Mouse (Mus musculus): ENCODE data around the gene Galnt17. TPM values are rescaled to one million over a fixed set of nuclear protein-coding genes. Genes with fewer than 3 reads are reported as not detected.

Galnt17 gene
- polyA plus RNA-seq, 1 experiment from 2014 or later: 1.5 TPM

DNA sequence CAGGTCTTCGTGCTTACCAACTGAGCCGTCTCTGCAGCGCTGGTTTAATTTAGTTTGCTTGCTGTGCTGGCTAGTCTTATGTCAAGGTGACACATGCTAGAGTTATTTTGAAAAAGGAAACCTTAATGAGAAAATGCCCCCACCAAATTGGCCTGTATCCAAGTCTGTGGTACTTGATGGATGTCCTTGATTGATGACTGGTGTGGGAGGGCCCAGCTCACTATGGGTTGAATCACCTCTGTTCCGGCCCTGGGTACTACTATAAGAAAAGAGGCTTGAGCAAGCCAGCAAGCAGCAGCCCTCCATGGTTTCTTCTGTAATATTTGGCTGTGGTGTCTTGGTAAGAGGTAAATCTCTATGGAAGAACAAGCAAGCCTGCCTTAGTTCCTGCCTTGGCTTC, 165.7 kb downstream of the Galnt17 start:
- Histone ChIP-seq H3K4me3 (ENCODE audit: low read depth, low read length) (no peak overlapping the region), H3K36me3 (ENCODE audit: control insufficient read depth, insufficient read depth, low read length) (no peaks in the 10 kb centered on the region), H3K27ac (ENCODE audit: low read depth, low read length) (no peak overlapping the region), H3K9ac (ENCODE audit: low read length) (no peak overlapping the region), H3K27me3 (ENCODE audit: control insufficient read depth, insufficient read depth, low read length) (no peaks in the 10 kb centered on the region), H3K9me3 (ENCODE audit: control insufficient read depth, low read length) (no peaks in the 10 kb centered on the region), H3K4me1 (ENCODE audit: control insufficient read depth, insufficient read depth, low read length) (no peaks in the 10 kb centered on the region), H3K4me2 (ENCODE audit: low read depth) (no peak overlapping the region)
- whole genome bisulfite sequencing: 62% methylated on average over 4 of the region's 4 CpGs
- DNase-seq (ENCODE audit: low spot score) (peak; percentile 14), ATAC-seq (ENCODE audit: insufficient read depth, low FRiP score, low TSS enrichment) (no peak)

DNA sequence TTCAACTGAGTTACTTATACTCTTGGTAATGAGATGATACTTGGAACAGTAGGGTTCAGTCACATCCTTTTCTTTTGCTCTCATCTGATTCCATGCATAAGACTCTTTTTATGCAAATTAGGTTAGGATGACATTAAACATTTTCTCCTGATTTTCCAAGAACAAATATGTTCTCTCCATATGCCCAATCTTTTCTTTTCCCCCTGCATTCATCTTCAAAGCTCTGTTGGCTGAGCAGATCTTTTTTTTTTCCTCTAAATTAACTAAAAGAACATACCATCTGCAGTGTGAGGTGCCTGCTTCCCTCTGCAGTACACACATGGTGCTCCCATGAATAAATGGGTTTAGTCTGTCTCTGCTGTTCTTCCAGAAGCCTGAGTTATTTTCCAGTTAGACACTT, 173.5 kb downstream of the Galnt17 start:
- Histone ChIP-seq H3K4me3 (ENCODE audit: low read depth, low read length) (no peak overlapping the region), H3K27me3 (ENCODE audit: control insufficient read depth, insufficient read depth, low read length) (no peaks in the 10 kb centered on the region), H3K4me2 (ENCODE audit: low read depth) (no peak overlapping the region), H3K9me3 (ENCODE audit: control insufficient read depth, low read length) (no peaks in the 10 kb centered on the region), H3K4me1 (ENCODE audit: control insufficient read depth, insufficient read depth, low read length) (no peaks in the 10 kb centered on the region), H3K27ac (ENCODE audit: low read depth, low read length) (no peak overlapping the region), H3K9ac (ENCODE audit: low read length) (no peak overlapping the region), H3K36me3 (ENCODE audit: control insufficient read depth, insufficient read depth, low read length) (no peaks in the 10 kb centered on the region)
- ATAC-seq (ENCODE audit: insufficient read depth, low FRiP score, low TSS enrichment) (no peak), DNase-seq (ENCODE audit: low spot score) (no peak)

DNA sequence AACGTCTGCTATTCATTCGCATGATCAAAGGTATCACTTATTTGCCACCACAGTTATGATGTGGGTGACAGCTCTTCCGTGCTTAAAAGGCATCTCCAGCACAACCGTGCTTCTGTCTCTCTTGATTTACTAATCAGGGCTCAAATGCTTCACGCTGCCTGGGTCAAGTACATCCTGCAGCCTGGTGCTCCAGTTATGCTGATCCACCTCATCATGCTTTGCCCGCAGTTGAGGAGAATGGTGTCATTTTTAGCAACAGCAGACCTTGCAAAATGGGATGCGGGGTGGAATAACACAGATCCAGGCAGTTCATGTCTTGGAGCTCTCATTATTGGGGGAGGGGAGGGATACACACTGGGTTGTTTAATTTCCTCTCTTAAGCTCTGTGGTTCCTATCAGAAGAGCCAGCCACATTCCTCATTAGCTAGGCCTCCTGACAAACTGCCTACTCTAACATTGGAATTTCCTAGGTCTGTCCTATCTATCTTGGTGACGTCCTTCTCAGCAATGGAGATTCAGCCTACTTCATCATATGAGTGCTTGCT, 187.9 kb downstream of the Galnt17 start:
- Histone ChIP-seq H3K4me3 (ENCODE audit: low read depth, low read length) (no peak overlapping the region), H3K9ac (ENCODE audit: low read length) (no peak overlapping the region), H3K36me3 (ENCODE audit: control insufficient read depth, insufficient read depth, low read length) (no peaks in the 10 kb centered on the region), H3K4me1 (ENCODE audit: control insufficient read depth, insufficient read depth, low read length) (no peaks in the 10 kb centered on the region), H3K9me3 (ENCODE audit: control insufficient read depth, low read length) (no peaks in the 10 kb centered on the region), H3K4me2 (ENCODE audit: low read depth) (no peak overlapping the region), H3K27me3 (ENCODE audit: control insufficient read depth, insufficient read depth, low read length) (no peaks in the 10 kb centered on the region), H3K27ac (ENCODE audit: low read depth, low read length) (no peak overlapping the region)
- 84% methylated on average over 8 of the region's 8 CpGs for WGBS
- ATAC-seq (ENCODE audit: insufficient read depth, low FRiP score, low TSS enrichment): no peak
- no peak for DNase-seq (ENCODE audit: low spot score)

DNA sequence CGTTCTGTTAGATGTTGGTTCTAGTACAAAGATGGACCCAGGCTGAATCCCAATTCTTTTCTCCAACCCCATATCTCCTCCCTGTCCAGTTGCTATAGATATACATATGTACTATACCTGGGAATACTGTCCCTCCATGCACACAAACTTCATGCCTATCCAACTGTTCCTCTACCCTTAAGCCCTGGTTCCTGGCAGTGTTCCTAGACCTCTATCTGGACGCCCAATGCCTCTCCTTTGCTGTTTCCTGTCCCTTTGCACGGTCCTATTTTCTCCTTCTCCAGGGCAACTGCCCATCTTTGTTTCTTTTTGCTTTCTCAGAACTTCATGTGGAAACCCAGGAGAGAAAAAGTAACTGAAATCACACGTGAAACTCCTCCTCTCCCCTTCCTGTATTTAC, 188.4 kb downstream of the Galnt17 start:
- H3K27ac ChIP-seq (ENCODE audit: low read depth, low read length): no peak overlapping the region
- H3K4me2 ChIP-seq (ENCODE audit: low read depth): no peak overlapping the region
- H3K9me3 ChIP-seq (ENCODE audit: control insufficient read depth, low read length): no peaks in the 10 kb centered on the region
- H3K4me1 ChIP-seq (ENCODE audit: control insufficient read depth, insufficient read depth, low read length): no peaks in the 10 kb centered on the region
- H3K4me3 ChIP-seq (ENCODE audit: low read depth, low read length): no peak overlapping the region
- DNase-seq (ENCODE audit: low spot score): no peak
- H3K9ac ChIP-seq (ENCODE audit: low read length): no peak overlapping the region
- H3K27me3 ChIP-seq (ENCODE audit: control insufficient read depth, insufficient read depth, low read length): no peaks in the 10 kb centered on the region
- no peak for ATAC-seq (ENCODE audit: insufficient read depth, low FRiP score, low TSS enrichment)
- 85% methylated on average over 4 of the region's 4 CpGs for WGBS
- no peaks in the 10 kb centered on the region for H3K36me3 ChIP-seq (ENCODE audit: control insufficient read depth, insufficient read depth, low read length)

DNA sequence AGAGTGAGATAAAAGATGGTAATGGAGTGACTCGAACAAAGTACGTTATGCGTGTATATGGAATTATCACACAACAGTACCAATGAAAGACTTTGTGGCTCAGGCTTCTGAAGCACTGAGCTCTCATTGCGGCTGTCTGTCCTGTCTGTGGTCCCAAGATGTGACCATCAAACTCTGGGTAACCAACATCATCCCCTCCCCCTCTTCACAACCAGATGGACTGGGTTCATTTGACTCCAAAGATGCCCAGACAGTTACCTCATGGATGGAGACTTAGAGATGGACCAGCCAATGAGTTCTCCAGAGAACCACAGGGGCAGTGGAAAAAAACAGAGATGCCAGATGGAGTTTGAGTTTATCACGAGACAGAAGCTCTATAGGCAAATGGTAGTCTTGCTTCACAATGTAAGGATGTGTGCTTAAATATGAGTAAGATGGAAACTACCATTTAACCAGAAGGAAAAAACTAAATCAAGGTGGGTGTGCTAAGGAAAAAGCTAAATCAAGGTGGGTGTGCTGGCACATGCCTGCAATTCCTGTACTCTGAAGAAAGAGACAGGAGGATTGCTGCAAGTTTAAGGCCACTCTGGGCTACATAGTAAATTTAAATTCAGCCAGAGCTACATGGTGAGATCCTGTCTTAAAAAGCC, 190.8 kb downstream of the Galnt17 start:
- no peak overlapping the region for H3K4me3 ChIP-seq (ENCODE audit: low read depth, low read length)
- no peaks in the 10 kb centered on the region for H3K9me3 ChIP-seq (ENCODE audit: control insufficient read depth, low read length)
- H3K27ac ChIP-seq (ENCODE audit: low read depth, low read length): no peak overlapping the region
- DNase-seq (ENCODE audit: low spot score): no peak
- no peaks in the 10 kb centered on the region for H3K4me1 ChIP-seq (ENCODE audit: control insufficient read depth, insufficient read depth, low read length)
- no peak overlapping the region for H3K9ac ChIP-seq (ENCODE audit: low read length)
- WGBS: 92% methylated on average over 5 of the region's 5 CpGs
- ATAC-seq (ENCODE audit: insufficient read depth, low FRiP score, low TSS enrichment): no peak
- no peaks in the 10 kb centered on the region for H3K27me3 ChIP-seq (ENCODE audit: control insufficient read depth, insufficient read depth, low read length)
- H3K36me3 ChIP-seq (ENCODE audit: control insufficient read depth, insufficient read depth, low read length): no peaks in the 10 kb centered on the region
- H3K4me2 ChIP-seq (ENCODE audit: low read depth): no peak overlapping the region

DNA sequence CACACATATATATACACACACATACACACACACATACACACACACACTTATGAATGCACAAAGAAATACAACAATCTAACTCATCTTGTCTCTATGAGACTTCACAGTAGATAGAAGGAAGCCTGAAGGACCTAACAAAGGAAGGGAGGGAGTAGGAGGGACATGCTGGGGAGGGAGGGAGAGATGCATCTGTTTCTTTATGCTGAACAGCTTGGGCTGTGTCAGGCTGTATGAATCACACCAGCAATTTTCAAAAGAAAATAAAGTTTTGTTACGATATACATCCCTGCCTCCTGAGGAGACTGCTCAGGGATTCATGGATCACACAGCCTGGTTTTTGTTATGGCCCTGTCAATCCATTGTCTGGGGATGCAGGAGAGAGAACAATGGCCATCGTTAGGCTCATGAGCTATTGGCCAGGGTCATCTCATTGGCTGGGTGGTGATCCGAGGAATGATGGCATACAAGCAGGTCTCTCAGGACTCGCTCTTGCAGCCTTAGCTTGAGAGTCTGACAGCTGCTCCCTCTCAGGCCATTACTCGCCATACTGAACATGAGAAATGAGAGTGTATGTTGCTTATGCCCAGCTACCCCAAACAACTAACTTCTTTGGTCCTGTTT, 194.3 kb downstream of the Galnt17 start:
- Histone ChIP-seq H3K4me3 (ENCODE audit: low read depth, low read length) (no peak overlapping the region), H3K9me3 (ENCODE audit: control insufficient read depth, low read length) (no peaks in the 10 kb centered on the region), H3K36me3 (ENCODE audit: control insufficient read depth, insufficient read depth, low read length) (no peaks in the 10 kb centered on the region), H3K27ac (ENCODE audit: low read depth, low read length) (no peak overlapping the region), H3K4me1 (ENCODE audit: control insufficient read depth, insufficient read depth, low read length) (no peaks in the 10 kb centered on the region), H3K4me2 (ENCODE audit: low read depth) (no peak overlapping the region), H3K27me3 (ENCODE audit: control insufficient read depth, insufficient read depth, low read length) (no peaks in the 10 kb centered on the region), H3K9ac (ENCODE audit: low read length) (no peak overlapping the region)
- ATAC-seq (ENCODE audit: insufficient read depth, low FRiP score, low TSS enrichment): no peak
- WGBS: 42% methylated on average over 5 of the region's 5 CpGs
- peak; percentile 39 for DNase-seq (ENCODE audit: low spot score)

DNA sequence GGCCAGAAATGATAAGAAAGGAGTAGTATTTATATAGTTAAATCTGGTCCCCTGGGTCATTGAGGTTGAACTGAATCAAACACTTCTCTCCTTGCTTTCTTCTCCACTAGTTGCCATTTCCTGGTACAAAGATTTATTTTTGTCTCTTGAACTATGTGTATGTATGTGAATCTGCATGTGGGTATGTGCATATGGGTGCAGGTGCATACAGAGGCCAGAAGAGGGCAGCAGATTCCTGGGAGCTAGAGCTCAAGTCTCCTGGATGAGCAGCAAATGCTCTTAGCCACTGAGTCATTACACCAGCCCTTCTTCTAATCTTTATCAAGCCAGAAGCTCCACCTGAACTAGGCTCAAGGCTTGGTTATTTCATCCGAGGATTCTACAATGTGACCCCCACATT, 201.1 kb downstream of the Galnt17 start:
- DNase-seq (ENCODE audit: low spot score) (no peak), ATAC-seq (ENCODE audit: insufficient read depth, low FRiP score, low TSS enrichment) (no peak)
- Histone ChIP-seq H3K4me3 (ENCODE audit: low read depth, low read length) (no peak overlapping the region), H3K4me2 (ENCODE audit: low read depth) (no peak overlapping the region), H3K4me1 (ENCODE audit: control insufficient read depth, insufficient read depth, low read length) (no peaks in the 10 kb centered on the region), H3K9ac (ENCODE audit: low read length) (no peak overlapping the region), H3K9me3 (ENCODE audit: control insufficient read depth, low read length) (no peaks in the 10 kb centered on the region), H3K27ac (ENCODE audit: low read depth, low read length) (no peak overlapping the region), H3K36me3 (ENCODE audit: control insufficient read depth, insufficient read depth, low read length) (no peaks in the 10 kb centered on the region), H3K27me3 (ENCODE audit: control insufficient read depth, insufficient read depth, low read length) (no peaks in the 10 kb centered on the region)
- WGBS: 97% methylated on average over 1 of the region's 1 CpGs

DNA sequence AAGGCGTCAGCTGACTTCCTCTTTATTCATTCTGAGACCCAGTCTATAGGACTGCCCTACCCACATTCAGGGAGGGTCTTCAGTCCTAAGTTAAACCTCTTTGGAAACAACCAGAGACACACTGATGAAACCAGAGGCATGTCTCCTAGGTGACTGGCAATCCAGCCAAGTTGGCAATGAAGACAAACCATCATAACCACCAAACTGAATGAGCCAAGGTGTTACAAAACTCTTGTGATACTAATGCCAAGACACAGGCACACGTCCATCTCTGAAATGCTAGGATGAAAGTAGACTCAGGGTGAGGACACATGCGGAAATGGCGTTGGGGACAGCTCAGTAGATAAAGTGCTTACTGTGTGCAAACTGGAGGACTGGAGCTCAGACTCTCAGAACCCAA, 211.5 kb downstream of the Galnt17 start:
- no peak overlapping the region for H3K9ac ChIP-seq (ENCODE audit: low read length)
- no peaks in the 10 kb centered on the region for H3K9me3 ChIP-seq (ENCODE audit: control insufficient read depth, low read length)
- no peak for DNase-seq (ENCODE audit: low spot score)
- H3K4me2 ChIP-seq (ENCODE audit: low read depth): no peak overlapping the region
- no peaks in the 10 kb centered on the region for H3K36me3 ChIP-seq (ENCODE audit: control insufficient read depth, insufficient read depth, low read length)
- no peak overlapping the region for H3K4me3 ChIP-seq (ENCODE audit: low read depth, low read length)
- H3K27me3 ChIP-seq (ENCODE audit: control insufficient read depth, insufficient read depth, low read length): no peaks in the 10 kb centered on the region
- 91% methylated on average over 4 of the region's 4 CpGs for WGBS
- H3K4me1 ChIP-seq (ENCODE audit: control insufficient read depth, insufficient read depth, low read length): no peaks in the 10 kb centered on the region
- ATAC-seq (ENCODE audit: insufficient read depth, low FRiP score, low TSS enrichment): no peak
- no peak overlapping the region for H3K27ac ChIP-seq (ENCODE audit: low read depth, low read length)

DNA sequence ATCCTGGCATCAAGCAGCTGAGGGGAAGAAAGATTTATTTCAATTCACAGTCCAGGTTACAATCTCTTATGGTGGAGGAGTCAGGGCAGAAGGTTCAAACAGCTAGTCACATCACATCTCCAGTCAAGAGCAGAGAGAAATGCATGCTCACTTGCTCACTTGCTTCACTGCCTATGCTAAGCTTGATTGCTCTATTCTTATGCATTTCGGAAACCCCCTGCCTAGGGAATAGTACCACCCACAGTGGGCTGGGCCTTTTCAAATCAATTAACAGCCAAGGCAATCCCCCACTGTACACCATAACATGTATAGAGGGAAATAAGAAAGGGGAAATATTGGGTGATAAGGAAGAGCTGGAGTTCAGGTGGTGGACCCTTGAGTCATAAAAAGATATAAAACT, 212.7 kb downstream of the Galnt17 start:
- Histone ChIP-seq H3K27ac (ENCODE audit: low read depth, low read length) (no peak overlapping the region), H3K9me3 (ENCODE audit: control insufficient read depth, low read length) (no peaks in the 10 kb centered on the region), H3K27me3 (ENCODE audit: control insufficient read depth, insufficient read depth, low read length) (no peaks in the 10 kb centered on the region), H3K4me3 (ENCODE audit: low read depth, low read length) (no peak overlapping the region), H3K36me3 (ENCODE audit: control insufficient read depth, insufficient read depth, low read length) (no peaks in the 10 kb centered on the region), H3K9ac (ENCODE audit: low read length) (no peak overlapping the region), H3K4me2 (ENCODE audit: low read depth) (no peak overlapping the region), H3K4me1 (ENCODE audit: control insufficient read depth, insufficient read depth, low read length) (no peaks in the 10 kb centered on the region)
- WGBS: 94% methylated on average over 1 of the region's 1 CpGs
- ATAC-seq (ENCODE audit: insufficient read depth, low FRiP score, low TSS enrichment) (no peak), DNase-seq (ENCODE audit: low spot score) (no peak)
